Mouse (Mus musculus) megakaryocyte, embryonic 14.5 days (primary cell): ENCODE results near the gene Clasp1.

Source experiments
- FLI1 ChIP-seq: IDR thresholded peaks from 2 replicates; pipeline ENCODE4 v1.6.1; 2012; ENCODE audit warnings: low read length, inconsistent platforms, mixed read lengths
- GATA1 ChIP-seq: IDR thresholded peaks from 3 replicates; pipeline ENCODE4 v1.6.1; 2012; ENCODE audit warnings: mixed read lengths, low read length, inconsistent platforms, borderline replicate concordance

DNA sequence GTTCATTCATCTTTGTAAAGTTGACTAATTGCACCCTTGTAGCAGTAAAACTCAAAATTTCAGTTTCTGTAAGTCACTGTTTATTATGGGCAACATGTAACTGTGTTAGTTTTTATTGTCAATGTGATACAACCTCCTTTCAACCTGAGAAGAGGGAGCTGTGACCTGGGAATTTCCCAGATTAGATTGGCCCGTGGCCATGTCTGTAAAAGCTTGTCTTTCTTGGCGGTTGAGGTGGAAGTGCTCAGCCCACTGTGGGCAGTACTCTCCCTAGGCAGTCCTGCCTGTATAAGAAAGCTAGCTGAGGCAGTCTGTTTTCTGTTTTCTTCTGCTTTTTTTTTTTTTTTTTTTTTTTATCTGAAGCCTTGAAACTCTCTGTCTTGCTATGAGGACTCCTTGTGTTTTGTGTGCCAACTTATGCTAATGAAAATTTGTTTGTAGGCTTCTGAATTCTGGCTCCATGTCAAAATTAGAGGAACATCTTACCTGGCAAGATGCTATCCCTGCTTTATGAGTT lies 2.1 kb downstream of the Clasp1 start:
- TF ChIP-seq GATA1 (no peak), FLI1 (no peak)
